Mouse (Mus musculus): Measurements from ENCODE around the gene Lrrk2.

Lrrk2 gene

DNA sequence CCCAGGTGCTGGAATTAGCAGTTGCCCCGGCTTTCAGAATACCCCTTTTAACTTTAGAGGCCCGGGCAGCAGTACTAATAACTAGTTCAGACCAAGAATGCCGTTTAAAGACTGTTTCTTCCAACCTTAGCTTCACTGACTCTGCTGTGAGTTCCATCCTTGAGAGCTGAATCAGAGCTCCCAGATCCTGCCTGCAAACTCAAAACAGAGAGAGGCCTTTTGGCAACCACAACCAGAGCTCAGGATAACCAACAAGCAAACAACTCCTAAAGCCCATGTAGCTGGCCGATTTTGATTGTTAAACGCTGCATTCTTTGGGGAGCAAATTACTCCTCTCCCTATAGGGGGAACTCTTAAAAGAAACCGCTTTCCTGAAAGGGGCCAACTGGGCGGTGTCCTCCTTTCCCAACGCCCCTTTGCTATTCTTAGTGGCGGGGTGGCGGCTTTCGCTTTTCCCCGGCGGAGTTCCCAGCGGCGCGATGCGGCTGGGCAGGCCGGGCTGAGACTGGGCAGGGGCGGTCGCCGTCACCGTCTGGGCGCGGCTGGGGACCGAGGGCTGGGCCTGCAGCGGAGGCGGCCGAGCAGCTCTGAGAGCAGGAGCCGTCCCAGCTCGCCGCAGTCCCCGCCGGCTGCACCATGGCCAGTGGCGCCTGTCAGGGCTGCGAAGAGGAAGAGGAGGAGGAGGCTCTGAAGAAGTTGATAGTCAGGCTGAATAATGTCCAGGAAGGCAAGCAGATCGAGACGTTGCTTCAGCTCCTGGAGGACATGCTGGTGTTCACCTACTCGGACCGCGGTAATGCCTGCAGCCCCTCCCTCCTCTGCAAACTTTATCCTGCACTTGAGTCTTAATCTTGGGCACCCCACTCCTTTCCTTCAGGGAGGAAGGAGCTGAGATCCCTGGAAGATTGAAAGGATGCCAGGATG lies at the start of gene Lrrk2:
Gene Lrrk2, plus strand, starts transcription at position 531 of the 924 bp plus-strand sequence.
- in situ Hi-C loops (cut with MboI; ENCODE audit: low sequenced_read_pairs), result no loop called here

- in situ Hi-C loops (cut with MboI; ENCODE audit: low sequenced_read_pairs), result no loop called here
These were observed 48.5 kb upstream of the Lrrk2 start for GRCm38 (mm10) chr15:91624475-91624874.

GRCm38 (mm10) chr15:91629137-91629536 lies 43.8 kb upstream of the Lrrk2 start:
- in situ Hi-C loops (cut with MboI; ENCODE audit: low sequenced_read_pairs), result no loop called here

DNA sequence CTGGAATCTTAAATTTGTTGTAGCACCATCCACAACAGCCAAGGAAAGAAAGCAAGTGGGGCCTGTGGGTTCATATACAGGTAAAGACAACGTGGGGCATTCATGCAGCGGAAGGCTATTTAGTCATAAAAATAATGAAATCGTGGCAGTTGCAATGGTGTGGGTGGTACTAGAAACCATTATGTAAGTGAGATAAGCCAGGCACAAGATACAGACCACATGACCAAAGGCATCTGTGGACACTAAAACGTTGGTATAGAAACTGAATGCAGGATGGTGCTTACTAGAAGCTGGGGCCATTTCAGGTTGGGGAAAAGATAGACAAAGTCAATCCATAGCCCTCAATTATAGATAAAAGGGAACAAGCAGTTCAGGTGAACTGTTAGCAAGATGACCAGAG lies 40.5 kb upstream of the Lrrk2 start:
- in situ Hi-C loops (cut with MboI; ENCODE audit: low sequenced_read_pairs), result no loop called here

DNA sequence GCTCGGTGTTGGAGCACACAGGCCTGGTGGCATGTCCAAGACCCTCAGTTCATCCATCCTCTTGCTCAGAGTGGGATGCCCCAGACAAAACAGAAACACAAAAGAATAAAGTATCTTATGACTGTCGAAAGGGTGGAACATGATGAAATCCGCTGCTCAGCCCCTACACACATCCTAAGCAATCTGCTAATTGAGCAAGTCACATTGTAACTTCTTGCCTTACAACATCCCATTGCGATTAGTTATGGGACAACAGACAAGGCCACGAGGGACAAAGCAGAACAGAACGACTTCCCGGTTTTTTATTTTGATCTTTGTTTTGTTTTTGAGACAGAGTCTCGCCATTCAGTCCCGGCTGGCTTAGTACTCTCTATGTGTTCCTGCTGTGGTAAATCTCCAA lies 39.9 kb upstream of the Lrrk2 start:
- in situ Hi-C loops (cut with MboI; ENCODE audit: low sequenced_read_pairs), result no loop called here

DNA sequence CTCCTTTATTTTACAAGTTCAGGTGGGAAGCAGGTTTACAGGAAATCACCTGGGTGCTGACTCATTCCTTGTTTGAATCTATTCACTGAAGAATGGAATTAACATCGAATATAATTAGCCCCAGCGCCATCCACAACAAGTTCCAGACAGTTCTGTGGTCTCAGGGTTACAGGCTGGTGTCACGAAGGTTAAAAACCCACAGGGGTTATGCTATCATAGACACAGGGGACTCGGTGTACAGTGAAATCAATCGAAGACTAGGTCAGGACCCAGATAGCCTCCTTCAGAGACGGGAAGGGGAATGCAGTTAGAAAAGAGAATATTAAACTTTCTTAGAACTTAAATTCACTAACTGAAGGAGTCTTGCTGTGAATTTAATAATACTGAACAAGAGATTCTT lies 39.2 kb upstream of the Lrrk2 start:
- in situ Hi-C loops (cut with MboI; ENCODE audit: low sequenced_read_pairs), result no loop called here

DNA sequence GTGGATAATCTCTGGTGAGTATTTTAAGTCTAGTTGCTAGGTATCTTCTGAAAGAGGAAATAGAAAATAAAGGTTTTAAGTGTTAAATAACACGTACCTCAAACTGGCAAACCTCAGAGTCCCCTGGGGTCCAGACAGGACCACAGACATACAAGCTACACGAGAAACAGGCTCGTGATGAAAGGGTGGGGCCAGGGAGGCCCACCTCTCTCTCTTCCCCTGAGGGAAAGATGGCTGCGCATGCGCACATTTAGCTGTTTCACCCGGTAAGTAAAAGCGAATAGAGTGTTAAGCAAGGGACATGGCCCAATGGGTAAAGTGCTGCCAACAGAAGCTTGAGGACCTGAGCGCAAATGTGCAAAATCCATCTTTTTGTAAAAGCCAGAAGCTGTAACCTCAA lies 38.7 kb upstream of the Lrrk2 start:
- in situ Hi-C loops (cut with MboI; ENCODE audit: low sequenced_read_pairs), result no loop called here

GRCm38 (mm10) chr15:91641631-91642030 lies 31.3 kb upstream of the Lrrk2 start:
- in situ Hi-C loops (cut with MboI; ENCODE audit: low sequenced_read_pairs), result no loop called here

- in situ Hi-C loops (cut with MboI; ENCODE audit: low sequenced_read_pairs), result no loop called here
These were observed 30.2 kb upstream of the Lrrk2 start for GRCm38 (mm10) chr15:91642682-91643306.

GRCm38 (mm10) chr15:91643632-91644348 lies 29.2 kb upstream of the Lrrk2 start:
- in situ Hi-C loops (cut with MboI; ENCODE audit: low sequenced_read_pairs), result no loop called here

GRCm38 (mm10) chr15:91650270-91650669 lies 22.7 kb upstream of the Lrrk2 start:
- in situ Hi-C loops (cut with MboI; ENCODE audit: low sequenced_read_pairs), result no loop called here

DNA sequence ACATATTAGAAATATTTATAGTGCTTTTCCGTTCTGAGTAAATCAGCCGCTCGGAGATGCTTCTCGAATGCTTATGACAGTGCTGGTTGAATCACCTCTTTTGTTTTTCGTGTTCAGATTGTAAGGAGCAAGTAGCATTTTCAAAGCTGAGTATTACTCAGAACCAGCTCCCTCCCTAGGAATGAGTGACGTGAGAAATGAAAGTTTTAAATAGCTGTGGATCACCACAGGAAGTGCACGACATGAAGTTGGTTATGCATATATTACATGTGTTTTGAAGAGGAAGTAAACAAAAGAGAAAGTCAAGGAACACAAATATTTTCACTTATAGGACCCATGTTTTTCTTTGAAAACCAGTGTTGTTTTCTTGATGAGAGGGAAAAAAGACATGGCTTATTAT lies 21.5 kb upstream of the Lrrk2 start:
- in situ Hi-C loops (cut with MboI; ENCODE audit: low sequenced_read_pairs), result no loop called here

GRCm38 (mm10) chr15:91658227-91658626 lies 14.7 kb upstream of the Lrrk2 start:
- in situ Hi-C loops (cut with MboI; ENCODE audit: low sequenced_read_pairs), result no loop called here

GRCm38 (mm10) chr15:91660277-91661078 lies 12.5 kb upstream of the Lrrk2 start:
- in situ Hi-C loops (cut with MboI; ENCODE audit: low sequenced_read_pairs), result no loop called here

GRCm38 (mm10) chr15:91661079-91661369 lies 12.0 kb upstream of the Lrrk2 start:
- in situ Hi-C loops (cut with MboI; ENCODE audit: low sequenced_read_pairs), result no loop called here

GRCm38 (mm10) chr15:91664586-91665132 lies 8.3 kb upstream of the Lrrk2 start:
- in situ Hi-C loops (cut with MboI; ENCODE audit: low sequenced_read_pairs), result no loop called here

DNA sequence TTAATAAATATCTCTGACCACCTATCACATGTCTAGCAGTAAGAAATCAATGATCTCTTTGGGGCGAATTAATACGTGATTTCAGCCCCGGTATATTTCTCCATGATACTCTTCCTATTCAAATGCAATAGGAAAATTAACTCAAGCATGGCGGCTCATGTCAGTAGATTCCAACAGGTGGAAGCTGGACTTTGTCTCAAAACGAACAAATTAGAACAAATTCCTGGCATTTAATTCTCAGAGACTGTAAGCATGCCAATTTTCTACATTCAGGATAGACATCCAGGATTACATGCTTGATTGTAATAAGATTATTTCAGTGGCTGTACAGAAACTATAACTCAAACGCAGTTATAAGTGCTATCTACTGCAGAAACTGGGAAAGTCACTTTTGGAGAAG lies 7.4 kb upstream of the Lrrk2 start:
- in situ Hi-C loops (cut with MboI; ENCODE audit: low sequenced_read_pairs), result no loop called here

DNA sequence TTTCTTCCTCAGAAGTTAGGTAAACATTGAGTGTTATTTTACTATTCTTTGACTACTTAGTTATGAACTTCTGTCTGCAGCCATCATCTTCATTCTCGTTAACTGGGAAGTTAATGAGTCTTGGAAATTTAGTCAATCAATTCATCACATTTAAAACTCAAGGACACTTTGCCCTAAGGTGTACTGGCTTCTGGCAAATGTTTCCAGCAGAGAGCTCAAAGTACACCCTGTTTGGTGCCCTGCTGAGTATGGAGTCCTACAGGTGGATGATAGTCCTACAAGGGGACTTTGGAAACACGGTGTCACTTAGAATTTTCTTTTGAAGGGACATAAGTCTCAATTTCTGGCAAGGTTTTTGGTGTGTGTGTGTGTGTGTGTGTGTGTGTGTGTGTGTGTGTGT lies 1.8 kb upstream of the Lrrk2 start:
- in situ Hi-C loops (cut with MboI; ENCODE audit: low sequenced_read_pairs), result no loop called here

DNA sequence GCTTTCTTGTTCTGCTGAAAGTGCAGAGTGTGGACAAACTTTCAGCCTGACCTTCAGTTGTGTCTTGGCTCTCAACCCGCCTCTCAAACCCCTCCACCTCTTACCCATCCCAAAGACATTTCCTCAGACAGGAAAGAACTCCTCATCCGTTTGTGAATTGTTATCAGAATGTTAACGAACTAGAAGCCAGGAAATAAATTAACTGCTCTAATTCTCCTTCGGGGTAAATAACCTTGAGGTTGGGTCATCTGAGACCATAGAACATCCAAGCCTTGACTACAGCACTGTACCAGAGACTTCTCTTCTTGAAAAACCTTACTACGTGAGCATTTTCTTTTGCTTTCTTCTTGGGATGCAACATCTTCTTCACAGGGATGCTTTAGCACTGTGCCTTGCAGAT lies 988 bp upstream of the Lrrk2 start:
- in situ Hi-C loops (cut with MboI; ENCODE audit: low sequenced_read_pairs), result no loop called here

DNA sequence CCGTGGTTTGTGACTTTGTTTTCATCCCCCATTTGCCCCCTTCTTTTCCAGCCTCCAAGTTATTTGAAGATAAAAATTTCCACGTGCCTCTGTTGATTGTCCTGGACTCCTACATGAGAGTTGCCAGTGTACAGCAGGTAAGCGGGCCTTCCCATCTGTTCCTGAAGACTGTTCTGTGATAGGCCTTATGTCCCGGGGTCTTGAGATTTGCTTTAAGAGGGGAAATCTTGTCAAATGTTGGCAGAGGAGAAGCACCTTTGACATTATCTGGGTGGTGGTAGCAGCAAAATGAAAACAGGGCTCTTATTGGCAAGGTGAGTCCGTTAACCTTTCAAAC lies 562 bp downstream of the Lrrk2 start:
- in situ Hi-C loops (cut with MboI; ENCODE audit: low sequenced_read_pairs), result no loop called here

- in situ Hi-C loops (cut with MboI; ENCODE audit: low sequenced_read_pairs), result no loop called here
These were observed 7.1 kb downstream of the Lrrk2 start for GRCm38 (mm10) chr15:91680116-91680515.

Data from CH12F3 (cell line).